Mouse (Mus musculus): ENCODE results near the gene Sgcd. TPM values are rescaled to one million over a fixed set of nuclear protein-coding genes. Genes with fewer than 3 reads are reported as not detected.
"Not testable (repeated sequence)": the region's sequence is repeated elsewhere in the genome, so short reads cannot be mapped to it uniquely, and the experiment has no call there.

Gene Sgcd
- polyA plus RNA-seq, 1 experiment from 2014 or later, result 0.23 TPM

DNA sequence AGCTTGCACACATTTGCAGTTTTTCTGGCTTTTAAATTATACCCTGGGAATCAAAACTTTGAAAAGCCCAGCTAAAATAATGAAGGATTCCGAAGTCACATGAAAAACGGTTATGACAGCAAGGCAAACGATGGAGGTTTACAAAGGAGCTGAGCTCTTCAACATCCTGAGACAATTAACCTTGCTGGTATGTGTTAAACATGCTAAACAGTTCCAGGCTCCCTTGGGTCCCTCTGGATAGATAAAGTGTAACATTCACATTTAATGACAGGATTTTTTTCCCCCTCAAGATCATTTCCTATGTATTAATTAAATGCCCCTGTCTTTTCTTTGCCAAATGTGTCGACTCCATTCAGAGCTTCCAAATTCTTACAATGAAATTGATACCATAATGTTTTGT lies 414.1 kb downstream of the Sgcd start:
- Histone ChIP-seq H3K4me3 (no peak overlapping the region), H3K27me3 (replicated peaks) (no peaks in the 10 kb centered on the region), H3K4me1 (no peaks in the 10 kb centered on the region), H3K9me3 (replicated peaks) (no peaks in the 10 kb centered on the region), H3K4me2 (no peak overlapping the region), H3K27ac (no peak overlapping the region), H3K9ac (no peak overlapping the region), H3K36me3 (no peaks in the 10 kb centered on the region)
- ATAC-seq, result no peak
- WGBS (ENCODE audit: insufficient replicate concordance), result 63% methylated on average over 4 of the region's 4 CpGs

DNA sequence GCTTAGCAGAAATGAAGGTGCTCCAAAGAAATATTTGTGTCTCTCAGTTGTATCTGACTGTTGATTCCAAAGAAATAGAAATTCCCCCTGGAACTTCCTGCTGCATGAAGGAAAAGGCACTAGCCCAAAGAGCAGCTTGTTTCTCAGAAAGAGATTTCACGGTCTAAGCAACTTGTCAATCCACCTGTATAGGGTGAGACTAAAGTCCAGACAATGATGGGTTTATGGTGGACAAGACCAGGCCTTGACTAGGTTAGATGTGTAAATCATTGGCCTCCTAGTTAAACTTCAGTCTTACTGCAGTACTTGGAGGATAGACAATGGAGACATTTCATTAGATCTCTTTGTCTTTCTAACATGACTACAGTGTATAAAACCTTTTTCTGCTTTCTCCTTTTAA lies 420.3 kb downstream of the Sgcd start:
- 69% methylated on average over 1 of the region's 1 CpGs for WGBS (ENCODE audit: insufficient replicate concordance)
- H3K4me1 ChIP-seq, result no peaks in the 10 kb centered on the region
- H3K36me3 ChIP-seq, result no peaks in the 10 kb centered on the region
- H3K9ac ChIP-seq, result no peak overlapping the region
- no peak overlapping the region for H3K4me3 ChIP-seq
- H3K9me3 ChIP-seq (replicated peaks), result no peaks in the 10 kb centered on the region
- ATAC-seq, result no peak
- H3K27ac ChIP-seq, result no peak overlapping the region
- H3K27me3 ChIP-seq (replicated peaks), result no peaks in the 10 kb centered on the region
- no peak overlapping the region for H3K4me2 ChIP-seq

DNA sequence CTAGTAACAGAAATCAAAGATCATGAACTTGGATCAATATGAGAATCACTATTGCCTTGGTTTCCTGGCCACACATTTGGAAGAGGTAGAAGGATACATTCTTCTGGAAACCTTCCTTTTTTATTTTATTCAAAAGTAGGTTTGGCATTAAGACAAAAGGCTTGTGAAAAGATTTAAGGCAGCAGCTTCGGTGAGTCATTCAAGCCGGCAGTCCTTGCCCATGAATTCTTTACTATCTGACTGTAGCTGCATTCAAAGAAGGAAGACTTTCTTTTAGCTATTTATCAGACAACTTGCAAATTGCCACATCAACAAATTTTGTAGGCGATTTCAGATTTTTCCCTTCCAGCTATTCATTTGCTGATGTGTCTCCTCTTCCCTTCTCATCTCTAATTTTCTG lies 422.6 kb downstream of the Sgcd start:
- 65% methylated on average over 3 of the region's 3 CpGs for WGBS (ENCODE audit: insufficient replicate concordance)

DNA sequence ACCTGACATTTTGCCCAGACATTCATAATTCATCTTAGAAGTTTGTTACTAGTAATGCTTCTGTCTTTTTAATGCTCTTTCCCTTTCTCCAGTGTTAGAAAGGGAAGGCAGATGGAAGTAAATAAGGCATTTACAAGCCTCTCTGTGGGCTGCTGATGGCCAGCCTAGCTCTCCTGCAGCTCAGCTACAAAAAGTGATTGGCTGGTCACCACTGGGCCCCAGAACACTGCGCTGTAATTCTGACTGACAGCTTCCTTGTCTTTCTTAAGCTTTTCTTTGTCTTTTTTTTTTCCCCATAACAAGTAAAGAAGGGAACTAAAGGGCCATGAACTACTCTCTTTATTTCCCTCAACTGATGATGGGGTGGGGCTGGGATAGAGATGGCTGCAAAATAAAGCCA lies 463.9 kb downstream of the Sgcd start:
- Histone ChIP-seq H3K9ac (no peak overlapping the region), H3K36me3 (no peaks in the 10 kb centered on the region), H3K4me3 (no peak overlapping the region), H3K4me1 (no peaks in the 10 kb centered on the region), H3K9me3 (replicated peaks) (no peaks in the 10 kb centered on the region), H3K4me2 (no peak overlapping the region), H3K27ac (no peak overlapping the region), H3K27me3 (replicated peaks) (no peaks in the 10 kb centered on the region)
- no peak for ATAC-seq
- WGBS (ENCODE audit: insufficient replicate concordance), result 39% methylated on average over 1 of the region's 1 CpGs

More for the DNA sequence above, 422.6 kb downstream of the Sgcd start:
- Histone ChIP-seq H3K4me1 (no peaks in the 10 kb centered on the region), H3K9ac (no peak overlapping the region), H3K27ac (no peak overlapping the region), H3K36me3 (no peaks in the 10 kb centered on the region), H3K9me3 (replicated peaks) (no peaks in the 10 kb centered on the region), H3K4me2 (no peak overlapping the region), H3K27me3 (replicated peaks) (no peaks in the 10 kb centered on the region), H3K4me3 (no peak overlapping the region)
- no peak for ATAC-seq

DNA sequence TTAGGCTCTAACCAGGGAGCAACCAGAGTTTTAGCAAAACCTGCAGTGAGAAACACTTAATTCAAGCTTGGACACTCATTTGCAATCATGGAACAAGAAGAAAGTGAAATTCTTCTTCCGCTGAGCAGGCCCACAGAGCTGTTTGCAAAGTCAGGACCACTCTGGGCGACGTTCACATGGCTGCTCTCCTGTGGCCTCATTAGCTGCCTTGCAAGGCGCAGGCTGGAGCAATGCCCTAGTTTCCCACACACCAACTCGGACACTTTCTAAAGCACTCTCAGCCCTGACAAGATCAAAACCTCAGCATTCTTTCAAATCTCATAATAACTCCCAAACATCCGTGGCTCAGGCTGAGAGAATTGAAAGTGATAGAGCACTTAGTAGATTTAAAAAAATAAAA lies 480.7 kb downstream of the Sgcd start:
- Histone ChIP-seq H3K27me3 (replicated peaks) (no peaks in the 10 kb centered on the region), H3K4me3 (no peak overlapping the region), H3K9me3 (replicated peaks) (no peaks in the 10 kb centered on the region), H3K4me2 (no peak overlapping the region), H3K36me3 (no peaks in the 10 kb centered on the region), H3K4me1 (no peaks in the 10 kb centered on the region), H3K9ac (no peak overlapping the region), H3K27ac (no peak overlapping the region)
- ATAC-seq, result no peak
- 62% methylated on average over 6 of the region's 6 CpGs for WGBS (ENCODE audit: insufficient replicate concordance)

DNA sequence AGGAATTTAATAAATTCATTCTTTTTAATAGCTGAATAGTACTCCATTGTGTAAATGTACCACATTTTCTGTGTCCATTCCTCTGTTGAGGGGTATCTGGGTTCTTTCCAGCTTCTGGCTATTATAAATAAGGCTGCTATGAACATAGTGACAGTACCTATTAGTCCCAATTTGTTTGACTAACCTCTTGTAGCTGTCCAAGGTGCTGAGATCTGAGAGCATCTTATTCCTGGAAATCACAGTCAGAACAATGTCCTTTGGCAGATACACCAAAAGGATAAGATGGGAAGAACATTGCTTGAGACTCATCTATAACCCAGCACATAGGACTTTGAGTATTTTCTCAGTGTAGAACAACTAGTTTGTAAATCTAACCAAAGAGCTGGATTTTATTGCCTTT lies 485.5 kb downstream of the Sgcd start:
- not testable (repeated sequence) for H3K27me3 ChIP-seq (replicated peaks); H3K4me3 ChIP-seq; H3K36me3 ChIP-seq; H3K9ac ChIP-seq; ATAC-seq; H3K4me1 ChIP-seq; H3K27ac ChIP-seq; H3K4me2 ChIP-seq; H3K9me3 ChIP-seq (replicated peaks)

DNA sequence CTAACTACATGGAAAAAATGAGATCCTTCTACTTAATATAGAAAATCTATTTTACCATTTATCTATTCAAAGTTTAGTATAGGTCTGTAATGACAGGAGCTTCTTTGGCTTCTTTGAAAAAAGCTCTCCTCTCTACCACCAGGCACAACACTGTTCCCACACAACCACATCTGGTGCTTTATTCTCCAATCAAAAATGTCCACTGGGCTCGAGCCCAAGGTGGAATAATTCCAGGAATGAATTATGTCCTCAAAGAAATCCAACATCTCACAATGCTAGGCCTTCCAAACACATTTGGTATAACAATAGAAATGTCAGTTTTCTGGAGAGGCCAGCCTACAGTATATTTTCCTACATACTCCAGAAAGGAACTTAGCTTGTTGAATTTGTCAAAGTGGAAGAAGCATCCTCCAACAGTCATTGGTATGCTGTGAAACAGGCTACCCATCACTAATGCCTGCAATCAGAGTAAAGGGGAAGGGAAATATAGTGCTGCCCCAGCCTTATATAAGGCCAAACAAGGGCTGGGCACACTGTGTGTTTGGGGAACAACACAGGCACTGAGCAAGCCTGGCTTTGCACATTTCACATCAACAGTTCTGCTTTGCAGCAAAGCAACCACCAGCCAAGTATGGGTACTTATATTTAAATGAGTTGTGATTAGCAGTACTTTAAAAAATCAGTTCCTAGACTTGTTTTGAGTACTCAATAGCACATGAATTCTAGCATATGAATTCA lies 515.1 kb downstream of the Sgcd start:
- Histone ChIP-seq H3K4me2 (no peak overlapping the region), H3K9ac (no peak overlapping the region), H3K4me3 (no peak overlapping the region), H3K9me3 (replicated peaks) (no peaks in the 10 kb centered on the region), H3K27me3 (replicated peaks) (no peaks in the 10 kb centered on the region), H3K4me1 (no peaks in the 10 kb centered on the region), H3K36me3 (no peaks in the 10 kb centered on the region), H3K27ac (no peak overlapping the region)
- no peak for ATAC-seq
- 16% methylated on average over 1 of the region's 1 CpGs for WGBS (ENCODE audit: insufficient replicate concordance)

DNA sequence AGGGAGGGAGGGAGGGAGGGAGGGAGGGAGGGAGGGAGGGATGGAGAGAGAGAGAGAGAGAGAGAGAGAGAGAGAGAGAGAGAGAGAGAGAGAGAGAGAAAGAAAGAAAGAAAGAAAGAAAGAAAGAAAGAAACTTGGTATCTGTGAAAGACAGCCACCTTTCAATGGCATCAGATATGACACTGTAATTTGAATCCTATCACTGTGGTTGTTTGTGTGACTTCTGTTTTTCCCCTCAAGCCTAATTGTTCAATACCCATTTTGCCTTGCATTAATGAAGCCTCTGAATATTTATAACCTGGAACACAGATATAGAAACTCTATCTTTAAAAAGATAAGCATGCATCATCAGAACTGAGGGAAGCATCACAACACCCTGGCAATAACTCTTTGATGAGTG lies 528.1 kb downstream of the Sgcd start:
- not testable (repeated sequence) for H3K27me3 ChIP-seq (replicated peaks); ATAC-seq; H3K9me3 ChIP-seq (replicated peaks); H3K4me3 ChIP-seq; H3K27ac ChIP-seq; H3K4me1 ChIP-seq; H3K36me3 ChIP-seq; H3K9ac ChIP-seq; H3K4me2 ChIP-seq

DNA sequence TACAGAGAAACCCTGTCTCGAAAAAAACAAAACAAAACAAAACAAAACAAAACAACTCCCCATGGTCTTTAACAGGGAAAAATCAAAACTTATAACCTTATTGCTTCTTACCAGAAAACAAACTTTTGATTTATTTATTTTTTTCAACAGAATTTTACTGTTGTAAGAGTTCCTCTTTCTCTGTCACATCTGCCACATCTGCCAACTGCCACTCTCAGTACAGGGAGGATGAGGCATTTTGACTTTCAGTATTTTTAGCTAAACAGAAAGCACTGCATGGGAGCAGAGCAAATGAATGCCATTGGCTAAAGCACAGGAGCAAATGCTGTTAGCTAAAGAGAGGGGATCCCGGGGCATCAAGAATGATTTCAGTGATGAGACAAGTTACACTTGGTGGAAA lies 528.6 kb downstream of the Sgcd start:
- Histone ChIP-seq H3K9ac (no peak overlapping the region), H3K9me3 (replicated peaks) (no peaks in the 10 kb centered on the region), H3K4me1 (no peaks in the 10 kb centered on the region), H3K36me3 (no peaks in the 10 kb centered on the region), H3K4me2 (no peak overlapping the region), H3K27me3 (replicated peaks) (no peaks in the 10 kb centered on the region), H3K27ac (no peak overlapping the region), H3K4me3 (no peak overlapping the region)
- WGBS (ENCODE audit: insufficient replicate concordance), result 51% methylated on average over 2 of the region's 2 CpGs
- no peak for ATAC-seq

DNA sequence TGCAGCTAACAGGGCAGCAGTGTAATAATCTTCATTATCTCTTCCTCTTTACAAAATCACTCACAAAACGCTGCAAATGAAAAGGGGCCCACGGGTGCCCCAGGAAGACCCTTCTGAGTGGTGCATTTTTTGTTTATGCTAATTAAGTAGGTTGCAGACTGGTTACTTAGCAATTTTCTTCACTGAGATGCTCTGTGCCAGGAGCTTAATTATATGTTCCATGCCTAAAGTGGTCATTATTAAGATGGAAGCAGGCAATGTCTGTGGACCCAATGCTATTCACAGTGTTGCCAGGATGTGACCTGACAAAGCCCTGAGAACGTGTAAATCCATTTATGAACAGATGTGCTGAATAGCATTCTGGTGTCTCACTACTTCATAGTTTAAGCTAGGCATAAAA lies 529.6 kb downstream of the Sgcd start:
- WGBS (ENCODE audit: insufficient replicate concordance), result 52% methylated on average over 3 of the region's 3 CpGs

DNA sequence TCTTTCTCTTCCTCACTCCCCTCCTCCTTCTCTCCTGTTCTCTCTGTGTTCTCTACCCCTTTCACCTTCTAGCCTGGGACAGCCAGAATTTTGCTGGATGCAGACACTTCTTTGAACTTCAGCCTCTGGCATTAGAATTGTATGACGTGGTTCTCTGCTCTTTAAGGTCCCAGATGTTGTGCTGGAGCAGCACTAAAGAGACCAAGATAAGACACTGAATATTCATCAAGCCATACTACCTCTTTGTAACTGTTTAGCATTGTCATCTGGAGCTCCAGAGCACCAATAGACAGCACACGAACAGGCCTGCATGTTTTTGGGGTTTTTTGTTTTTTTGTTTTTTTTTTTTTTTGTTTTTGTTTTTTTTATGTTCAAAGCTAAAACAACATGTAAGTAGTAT lies 541.0 kb downstream of the Sgcd start:
- no peaks in the 10 kb centered on the region for H3K36me3 ChIP-seq
- H3K4me2 ChIP-seq, result no peak overlapping the region
- ATAC-seq, result no peak
- H3K9ac ChIP-seq, result no peak overlapping the region
- H3K4me1 ChIP-seq, result no peaks in the 10 kb centered on the region
- H3K9me3 ChIP-seq (replicated peaks), result no peaks in the 10 kb centered on the region
- WGBS (ENCODE audit: insufficient replicate concordance), result 38% methylated on average over 2 of the region's 2 CpGs
- H3K27me3 ChIP-seq (replicated peaks), result no peaks in the 10 kb centered on the region
- no peak overlapping the region for H3K4me3 ChIP-seq
- no peak overlapping the region for H3K27ac ChIP-seq

More for the DNA sequence above, 529.6 kb downstream of the Sgcd start:
- Histone ChIP-seq H3K27me3 (replicated peaks) (no peaks in the 10 kb centered on the region), H3K36me3 (no peaks in the 10 kb centered on the region), H3K4me3 (no peak overlapping the region), H3K9me3 (replicated peaks) (no peaks in the 10 kb centered on the region), H3K9ac (no peak overlapping the region), H3K4me2 (no peak overlapping the region), H3K27ac (no peak overlapping the region), H3K4me1 (no peaks in the 10 kb centered on the region)
- ATAC-seq, result no peak

DNA sequence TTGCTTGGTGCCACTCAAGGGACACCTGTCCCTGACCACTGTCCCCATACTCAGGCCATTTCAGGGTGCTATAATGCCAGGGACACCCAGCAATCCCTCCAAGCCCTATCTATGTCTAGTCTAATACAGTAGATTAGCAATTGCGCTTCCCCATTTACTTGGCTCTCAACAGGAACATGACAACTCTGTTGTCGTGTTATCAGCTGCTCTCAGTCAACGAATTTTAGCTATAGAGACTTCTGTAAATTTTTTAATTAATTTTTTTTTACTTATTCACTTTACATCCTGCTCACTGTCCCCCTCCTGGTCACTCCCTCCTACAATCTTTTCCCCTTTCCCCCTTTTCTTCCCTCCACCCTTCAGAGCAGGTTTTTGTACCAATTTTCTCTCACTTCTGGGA lies 542.4 kb downstream of the Sgcd start:
- H3K4me2 ChIP-seq, result no peak overlapping the region
- H3K9ac ChIP-seq, result no peak overlapping the region
- H3K27me3 ChIP-seq (replicated peaks), result no peaks in the 10 kb centered on the region
- ATAC-seq, result no peak
- H3K9me3 ChIP-seq (replicated peaks), result no peaks in the 10 kb centered on the region
- no peak overlapping the region for H3K4me3 ChIP-seq
- no peak overlapping the region for H3K27ac ChIP-seq
- WGBS (ENCODE audit: insufficient replicate concordance), result 52% methylated on average over 3 of the region's 3 CpGs
- no peaks in the 10 kb centered on the region for H3K36me3 ChIP-seq
- no peaks in the 10 kb centered on the region for H3K4me1 ChIP-seq

DNA sequence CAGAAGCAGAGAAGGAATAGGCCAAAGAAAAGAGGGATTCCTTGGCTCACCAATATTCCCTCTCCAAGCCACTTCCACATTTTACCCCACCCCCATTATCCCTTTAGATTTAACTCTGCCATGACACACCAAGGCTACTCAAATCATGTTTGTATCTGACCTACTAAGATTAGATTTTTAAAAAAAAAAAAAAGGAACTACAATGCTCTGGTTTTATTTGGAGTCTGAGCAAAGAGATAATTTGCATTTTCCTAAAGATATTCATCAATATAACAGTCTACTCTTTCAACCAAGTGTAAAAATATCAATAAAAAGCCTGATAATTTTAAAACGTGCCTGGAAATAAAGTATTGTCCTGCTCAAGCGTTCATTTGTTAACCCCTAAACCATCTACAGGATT lies 543.1 kb downstream of the Sgcd start:
- Histone ChIP-seq H3K36me3 (no peaks in the 10 kb centered on the region), H3K9ac (no peak overlapping the region), H3K4me3 (no peak overlapping the region), H3K9me3 (replicated peaks) (no peaks in the 10 kb centered on the region), H3K27ac (no peak overlapping the region), H3K4me1 (no peaks in the 10 kb centered on the region), H3K4me2 (no peak overlapping the region), H3K27me3 (replicated peaks) (no peaks in the 10 kb centered on the region)
- no peak for ATAC-seq
- 55% methylated on average over 2 of the region's 2 CpGs for WGBS (ENCODE audit: insufficient replicate concordance)
